Mouse (Mus musculus) right cerebral cortex, postnatal 36 days (tissue): Measurements from ENCODE around the gene Ramp2.

Experiments
- DNase-seq, 2 experiments: peaks; one replicate each; pipeline ENCODE4 v3.0.0; 2022; ENCODE audit warnings: low spot score in 2 of 2, mixed read lengths in 1 of 2

Ramp2 gene

GRCm38 (mm10) chr11:101245855-101246701 is at the start of gene Ramp2:
Gene Ramp2 (plus strand): TSS chr11:101246028.
- no peak for DNase-seq

- DNase-seq: no peak
Measured at GRCm38 (mm10) chr11:101196175-101196574, 49.7 kb upstream of the Ramp2 start.

- no peak for DNase-seq
Measured at GRCm38 (mm10) chr11:101199555-101199954, 46.3 kb upstream of the Ramp2 start.

- DNase-seq: no peak
Measured at GRCm38 (mm10) chr11:101200986-101201385, 44.8 kb upstream of the Ramp2 start.

GRCm38 (mm10) chr11:101211970-101212369 is 33.9 kb upstream of the Ramp2 start:
- no peak for DNase-seq

- DNase-seq: no peak
Measured at GRCm38 (mm10) chr11:101216936-101217335, 28.9 kb upstream of the Ramp2 start.

- DNase-seq: no peak
Measured at GRCm38 (mm10) chr11:101218436-101219055, 27.3 kb upstream of the Ramp2 start.

- no peak for DNase-seq
Measured at GRCm38 (mm10) chr11:101220853-101221252, 25.0 kb upstream of the Ramp2 start.

- no peak for DNase-seq
Measured at GRCm38 (mm10) chr11:101221306-101221986, 24.4 kb upstream of the Ramp2 start.

GRCm38 (mm10) chr11:101224337-101224736 is 21.5 kb upstream of the Ramp2 start:
- DNase-seq: no peak

- DNase-seq: no peak
Measured at GRCm38 (mm10) chr11:101225331-101226064, 20.3 kb upstream of the Ramp2 start.

- DNase-seq: peak; percentile 82 to 84
Measured at GRCm38 (mm10) chr11:101226065-101226701, 19.6 kb upstream of the Ramp2 start, which contains the start of gene Ezh1. Gene Ezh1 (minus strand): TSS chr11:101226463.

GRCm38 (mm10) chr11:101229361-101229900 is 16.4 kb upstream of the Ramp2 start:
- no peak for DNase-seq

GRCm38 (mm10) chr11:101230061-101230511 is 15.7 kb upstream of the Ramp2 start:
- no peak for DNase-seq

- DNase-seq: no peak
Measured at GRCm38 (mm10) chr11:101230526-101230925, 15.3 kb upstream of the Ramp2 start.

- DNase-seq: peak in 1 of 2 experiments; percentile 20
Measured at GRCm38 (mm10) chr11:101230991-101231871, 14.6 kb upstream of the Ramp2 start.

- no peak for DNase-seq
Measured at GRCm38 (mm10) chr11:101232010-101232839, 13.6 kb upstream of the Ramp2 start.

GRCm38 (mm10) chr11:101233240-101233639 is 12.6 kb upstream of the Ramp2 start:
- no peak for DNase-seq

- DNase-seq: no peak
Measured at GRCm38 (mm10) chr11:101234124-101234523, 11.7 kb upstream of the Ramp2 start.
